Mouse (Mus musculus) liver, embryonic 15.5 days (tissue): Measurements from ENCODE around the gene Stk40. TPM values are rescaled to one million over a fixed set of nuclear protein-coding genes. Genes with fewer than 3 reads are reported as not detected.

ENCODE experiments used
- ATAC-seq: fragments of 200-750 bp; cut with Nextera tagmentation; 2 replicates; pipeline ENCODE4 v1.8.0; 2017; ENCODE audit warnings: moderate number of reproducible peaks, mild to moderate bottlenecking, moderate library complexity; ENCODE audit not compliant: insufficient read depth
- H3K27ac ChIP-seq: fragments of 300-500 bp; sonication (generic); replicated peaks from 2 replicates; pipeline ENCODE4 v1.5.1; 2015; ENCODE audit warnings: mild to moderate bottlenecking, inconsistent platforms
- H3K27me3 ChIP-seq: fragments of 300-500 bp; sonication (generic); 2 replicates; pipeline ENCODE4 v1.6.1; 2015; ENCODE audit warnings: mild to moderate bottlenecking, inconsistent platforms
- H3K36me3 ChIP-seq: fragments of 300-500 bp; sonication (generic); replicated peaks from 2 replicates; pipeline ENCODE4 v1.6.1; 2015; ENCODE audit warnings: moderate library complexity, mild to moderate bottlenecking, inconsistent platforms
- H3K4me1 ChIP-seq: fragments of 300-500 bp; sonication (generic); replicated peaks from 2 replicates; pipeline ENCODE4 v1.6.1; 2015; ENCODE audit warnings: inconsistent platforms
- H3K4me2 ChIP-seq: fragments of 300-500 bp; sonication (generic); 2 replicates; pipeline ENCODE4 v1.6.1; 2015; ENCODE audit warnings: moderate library complexity, mild to moderate bottlenecking, inconsistent platforms
- H3K4me3 ChIP-seq: fragments of 300-500 bp; sonication (generic); replicated peaks from 2 replicates; pipeline ENCODE4 v1.5.1; 2015; ENCODE audit warnings: mild to moderate bottlenecking, inconsistent platforms
- H3K9ac ChIP-seq: fragments of 300-500 bp; sonication (generic); 2 replicates; pipeline ENCODE4 v1.6.1; 2015; ENCODE audit warnings: moderate library complexity, mild to moderate bottlenecking, inconsistent platforms
- H3K9me3 ChIP-seq: fragments of 300-500 bp; sonication (generic); replicated peaks from 2 replicates; pipeline ENCODE4 v1.6.1; 2016; ENCODE audit warnings: inconsistent platforms
- WGBS: fragments of 180-500 bp; shearing (Covaris S2); methylation state at CpG from one replicate; pipeline ENCODE4 v1.1.7; 2015; ENCODE audit warnings: mixed read lengths; ENCODE audit not compliant: insufficient replicate concordance; 5-methylcytosine and 5-hydroxymethylcytosine counted together
- polyA plus RNA-seq: library from polyadenylated mRNA; unstranded; fragments of >200 nt; fragmentation: Nextera tagmentation; extraction: Ambion mirVana; gene quantifications from 2 replicates; pipeline ENCODE4 v1.2.1, GENCODE M21; 2015

Stk40 gene
- polyA plus RNA-seq, 1 experiment from 2014 or later, result 13.1 TPM

GRCm38 (mm10) chr4:126148161-126148961 is 44.6 kb downstream of the Stk40 start:
- peak overlapping the region; percentile 56 for H3K27ac ChIP-seq
- H3K27me3 ChIP-seq, result peaks cover 60% of the 10 kb centered on the region
- peak overlapping the region; percentile 56 for H3K4me3 ChIP-seq
- peaks cover 26% of the 10 kb centered on the region for H3K4me1 ChIP-seq
- H3K4me2 ChIP-seq, result peak overlapping the region; percentile 65
- peak overlapping the region; percentile 32; the same call in 1 of the 2 replicates for H3K9ac ChIP-seq
- ATAC-seq, result peak; percentile 49
- no peaks in the 10 kb centered on the region for H3K36me3 ChIP-seq
- WGBS, result under 1% methylated on average over 65 of the region's 67 CpGs
- H3K9me3 ChIP-seq, result no peaks in the 10 kb centered on the region

GRCm38 (mm10) chr4:126149041-126149676 is 45.4 kb downstream of the Stk40 start:
- H3K27me3 ChIP-seq, result peaks cover 61% of the 10 kb centered on the region

GRCm38 (mm10) chr4:126149798-126150197 is 46.0 kb downstream of the Stk40 start:
- H3K4me3 ChIP-seq, result 0 out of 2 replicates have a peak overlapping the region, but pooled peaks have one; percentile 56
- no peak for ATAC-seq
- H3K9ac ChIP-seq, result no peak overlapping the region
- peaks cover 61% of the 10 kb centered on the region for H3K27me3 ChIP-seq
- peaks cover 28% of the 10 kb centered on the region for H3K4me1 ChIP-seq
- 59% methylated on average over 10 of the region's 10 CpGs for WGBS
- no peaks in the 10 kb centered on the region for H3K9me3 ChIP-seq
- H3K4me2 ChIP-seq, result peak overlapping the region; percentile 65
- no peaks in the 10 kb centered on the region for H3K36me3 ChIP-seq
- H3K27ac ChIP-seq, result no peak overlapping the region

More at GRCm38 (mm10) chr4:126149041-126149676, 45.4 kb downstream of the Stk40 start:
- Histone ChIP-seq H3K4me3 (peak overlapping the region; percentile 56), H3K4me2 (peak overlapping the region; percentile 65), H3K27ac (peak overlapping the region; percentile 41), H3K9me3 (no peaks in the 10 kb centered on the region), H3K9ac (peak overlapping the region; percentile 32; the same call in 1 of the 2 replicates), H3K4me1 (peaks cover 26% of the 10 kb centered on the region), H3K36me3 (no peaks in the 10 kb centered on the region)
- ATAC-seq, result no peak
- WGBS, result 47% methylated on average over 42 of the region's 42 CpGs

- WGBS, result 45% methylated on average over 16 of the region's 16 CpGs
Observed at GRCm38 (mm10) chr4:126150297-126150948, 46.7 kb downstream of the Stk40 start.

GRCm38 (mm10) chr4:126150949-126151320 is 47.2 kb downstream of the Stk40 start:
- Histone ChIP-seq H3K27me3 (peaks cover 61% of the 10 kb centered on the region), H3K4me3 (no peak overlapping the region), H3K9ac (no peak overlapping the region), H3K27ac (no peak overlapping the region), H3K9me3 (no peaks in the 10 kb centered on the region), H3K4me2 (no peak overlapping the region), H3K36me3 (no peaks in the 10 kb centered on the region), H3K4me1 (peaks cover 39% of the 10 kb centered on the region)
- WGBS, result 62% methylated on average over 6 of the region's 6 CpGs
- ATAC-seq, result no peak

More at GRCm38 (mm10) chr4:126150297-126150948, 46.7 kb downstream of the Stk40 start:
- Histone ChIP-seq H3K4me3 (no peak overlapping the region), H3K4me2 (peak overlapping the region; percentile 65; the same call in 1 of the 2 replicates), H3K9ac (no peak overlapping the region), H3K36me3 (no peaks in the 10 kb centered on the region), H3K27me3 (peaks cover 61% of the 10 kb centered on the region), H3K4me1 (peaks cover 34% of the 10 kb centered on the region), H3K9me3 (no peaks in the 10 kb centered on the region), H3K27ac (no peak overlapping the region)
- peak; percentile 19; the same call in 1 of the 2 replicates for ATAC-seq

GRCm38 (mm10) chr4:126151701-126152440 is 48.1 kb downstream of the Stk40 start:
- peaks cover 46% of the 10 kb centered on the region for H3K4me1 ChIP-seq
- no peaks in the 10 kb centered on the region for H3K36me3 ChIP-seq
- no peak overlapping the region for H3K9ac ChIP-seq
- H3K27ac ChIP-seq, result no peak overlapping the region
- no peaks in the 10 kb centered on the region for H3K9me3 ChIP-seq
- 63% methylated on average over 16 of the region's 16 CpGs for WGBS
- H3K4me2 ChIP-seq, result no peak overlapping the region
- no peak overlapping the region for H3K4me3 ChIP-seq
- H3K27me3 ChIP-seq, result peaks cover 55% of the 10 kb centered on the region
- ATAC-seq, result no peak

GRCm38 (mm10) chr4:126152864-126153263 is 49.1 kb downstream of the Stk40 start:
- peaks cover 45% of the 10 kb centered on the region for H3K27me3 ChIP-seq
- no peak for ATAC-seq
- no peak overlapping the region for H3K27ac ChIP-seq
- WGBS, result 33% methylated on average over 14 of the region's 14 CpGs
- H3K9ac ChIP-seq, result no peak overlapping the region
- no peaks in the 10 kb centered on the region for H3K36me3 ChIP-seq
- no peak overlapping the region for H3K4me3 ChIP-seq
- H3K4me2 ChIP-seq, result no peak overlapping the region
- H3K9me3 ChIP-seq, result no peaks in the 10 kb centered on the region
- H3K4me1 ChIP-seq, result peaks cover 43% of the 10 kb centered on the region

GRCm38 (mm10) chr4:126155183-126155582 is 51.4 kb downstream of the Stk40 start:
- WGBS, result 12% methylated on average over 4 of the region's 4 CpGs
- no peak overlapping the region for H3K4me3 ChIP-seq

GRCm38 (mm10) chr4:126155869-126156268 is 52.1 kb downstream of the Stk40 start:
- peak overlapping the region; percentile 64 for H3K27ac ChIP-seq
- 44% methylated on average over 2 of the region's 2 CpGs for WGBS
- no peaks in the 10 kb centered on the region for H3K36me3 ChIP-seq
- H3K9me3 ChIP-seq, result no peaks in the 10 kb centered on the region
- H3K4me3 ChIP-seq, result no peak overlapping the region
- no peak overlapping the region for H3K9ac ChIP-seq
- ATAC-seq, result peak; percentile 60
- peaks cover 20% of the 10 kb centered on the region for H3K4me1 ChIP-seq
- peaks cover 15% of the 10 kb centered on the region; the same call in 1 of the 2 replicates for H3K27me3 ChIP-seq
- no peak overlapping the region for H3K4me2 ChIP-seq

More at GRCm38 (mm10) chr4:126155183-126155582, 51.4 kb downstream of the Stk40 start:
- H3K27ac ChIP-seq, result peak overlapping the region; percentile 64
- no peaks in the 10 kb centered on the region for H3K36me3 ChIP-seq
- peaks cover 22% of the 10 kb centered on the region for H3K27me3 ChIP-seq
- H3K4me2 ChIP-seq, result no peak overlapping the region
- H3K4me1 ChIP-seq, result peaks cover 26% of the 10 kb centered on the region
- ATAC-seq, result no peak
- no peak overlapping the region for H3K9ac ChIP-seq
- no peaks in the 10 kb centered on the region for H3K9me3 ChIP-seq

GRCm38 (mm10) chr4:126156617-126157016 is 52.9 kb downstream of the Stk40 start:
- Histone ChIP-seq H3K4me1 (peaks cover 20% of the 10 kb centered on the region), H3K4me3 (no peak overlapping the region), H3K27me3 (peaks cover 7% of the 10 kb centered on the region; the same call in 1 of the 2 replicates), H3K9me3 (no peaks in the 10 kb centered on the region), H3K36me3 (no peaks in the 10 kb centered on the region), H3K9ac (no peak overlapping the region), H3K4me2 (no peak overlapping the region), H3K27ac (peak overlapping the region; percentile 64; the same call in 1 of the 2 replicates)
- no peak for ATAC-seq
- 52% methylated on average over 5 of the region's 5 CpGs for WGBS
